Mouse (Mus musculus): Measurements from ENCODE around the gene Il20. TPM values are rescaled to one million over a fixed set of nuclear protein-coding genes. Genes with fewer than 3 reads are reported as not detected.

Il20 gene
- total RNA-seq, 2 experiments from 2014 or later, result not detected

- DNase-seq (ENCODE audit: extremely low spot score in 1 of 2, low spot score in 1 of 2), result no peak
Measured at GRCm38 (mm10) chr1:130872912-130873311, 38.3 kb downstream of the Il20 start.

GRCm38 (mm10) chr1:130865541-130866221, 45.6 kb downstream of the Il20 start, which contains the start of gene Fcmr:
Gene Fcmr, plus strand, starts transcription at chr1:130865669.
- no peak for DNase-seq (ENCODE audit: extremely low spot score in 1 of 2, low spot score in 1 of 2)

GRCm38 (mm10) chr1:130864741-130865140, 46.5 kb downstream of the Il20 start:
- no peak for DNase-seq (ENCODE audit: extremely low spot score in 1 of 2, low spot score in 1 of 2)

GRCm38 (mm10) chr1:130864238-130864637, 47.0 kb downstream of the Il20 start:
- no peak for DNase-seq (ENCODE audit: extremely low spot score in 1 of 2, low spot score in 1 of 2)

GRCm38 (mm10) chr1:130857456-130857855, 53.8 kb downstream of the Il20 start:
- no peak for DNase-seq (ENCODE audit: extremely low spot score in 1 of 2, low spot score in 1 of 2)

Other genes starting within 250 kb of the Il20 start
- gene C4bp, start 249.8 kb downstream of the Il20 start, total RNA-seq (2021), result 1 to 10 TPM in 1 of 2 experiments, under 1 TPM in 1; 0.89 to 1.1 TPM
- under 1 TPM in 1 of 2 experiments, not detected in 1; 0.31 TPM for gene Gm29427, start 195.7 kb downstream of the Il20 start, total RNA-seq (2021)
- gene Yod1, start 194.1 kb downstream of the Il20 start, total RNA-seq (2021), result 10 to 100 TPM; 15.3 to 17.6 TPM
- gene Pfkfb2, start 182.2 kb downstream of the Il20 start, total RNA-seq (2021), result 10 to 100 TPM; 38.6 to 53.6 TPM
- gene AA986860, start 179.5 kb downstream of the Il20 start, total RNA-seq (2021), result 1 to 10 TPM; 1.7 to 2.2 TPM
- not detected for gene Fcamr, start 110.5 kb downstream of the Il20 start, total RNA-seq (2021)
- gene Pigr, start 84.8 kb downstream of the Il20 start, total RNA-seq (2021), result not detected
- gene Fcmr, start 45.8 kb downstream of the Il20 start, total RNA-seq (2021), result under 1 TPM in 1 of 2 experiments, not detected in 1; 0.68 TPM
- gene Il24, start 24.0 kb downstream of the Il20 start, total RNA-seq (2021), result not detected
- not detected for gene Il19, start 28.7 kb upstream of the Il20 start, total RNA-seq (2021)
- gene Il10, start 108.4 kb upstream of the Il20 start, total RNA-seq (2021), result not detected
- 10 to 100 TPM; 26.9 to 31.4 TPM for gene Mapkapk2, start 186.4 kb upstream of the Il20 start, total RNA-seq (2021)
- gene Dyrk3, start 226.9 kb upstream of the Il20 start, total RNA-seq (2021), result 10 to 100 TPM; 15.7 to 17.4 TPM
- gene Eif2d, start 241.7 kb upstream of the Il20 start, total RNA-seq (2021), result 10 to 100 TPM; 37.6 to 39.4 TPM